In genomic region chr8:78728240-78728639, GRCm38 (mm10) we compare ENCODE assay signal across 11 mouse cellular contexts.
"Had no signal": no experiment of that assay in that cellular context is flagged by ENCODE, and none has a peak within 500 bp of the region (broad histone marks: within the 10 kb centered on the region; RNA-seq: fewer than 3 reads in every experiment).

No protein-coding gene starts in this region.

- H3K4me3 ChIP-seq: left cerebral cortex, adult 2 months; stomach, embryonic 15.5 days had no signal

- H3K9ac ChIP-seq: liver, embryonic 14.5 days; stomach, embryonic 15.5 days had no signal

- DNase-seq: lung, adult 18-20 months; lung, postnatal 36 days; right cerebral cortex, postnatal 14 days; thymus, adult 2 months; thymus, postnatal 25 days had no signal

- H3K27me3 ChIP-seq: stomach, embryonic 15.5 days had no signal

- ATAC-seq: intestine, embryonic 16.5 days; midbrain, embryonic 16.5 days had no signal

- H3K9me3 ChIP-seq: stomach, embryonic 15.5 days had no signal

- H3K4me2 ChIP-seq: midbrain, embryonic 11.5 days; stomach, embryonic 15.5 days had no signal

- H3K27ac ChIP-seq: left cerebral cortex, adult 2 months; liver, embryonic 14.5 days; stomach, embryonic 15.5 days had no signal

- H3K4me1 ChIP-seq: stomach, embryonic 15.5 days had no signal
